Mouse (Mus musculus): ENCODE measurements around the gene Tmigd1. TPM values are rescaled to one million over a fixed set of nuclear protein-coding genes. Genes with fewer than 3 reads are reported as not detected.

Gene Tmigd1
- total and polyA plus RNA-seq, 3 experiments = not detected

DNA sequence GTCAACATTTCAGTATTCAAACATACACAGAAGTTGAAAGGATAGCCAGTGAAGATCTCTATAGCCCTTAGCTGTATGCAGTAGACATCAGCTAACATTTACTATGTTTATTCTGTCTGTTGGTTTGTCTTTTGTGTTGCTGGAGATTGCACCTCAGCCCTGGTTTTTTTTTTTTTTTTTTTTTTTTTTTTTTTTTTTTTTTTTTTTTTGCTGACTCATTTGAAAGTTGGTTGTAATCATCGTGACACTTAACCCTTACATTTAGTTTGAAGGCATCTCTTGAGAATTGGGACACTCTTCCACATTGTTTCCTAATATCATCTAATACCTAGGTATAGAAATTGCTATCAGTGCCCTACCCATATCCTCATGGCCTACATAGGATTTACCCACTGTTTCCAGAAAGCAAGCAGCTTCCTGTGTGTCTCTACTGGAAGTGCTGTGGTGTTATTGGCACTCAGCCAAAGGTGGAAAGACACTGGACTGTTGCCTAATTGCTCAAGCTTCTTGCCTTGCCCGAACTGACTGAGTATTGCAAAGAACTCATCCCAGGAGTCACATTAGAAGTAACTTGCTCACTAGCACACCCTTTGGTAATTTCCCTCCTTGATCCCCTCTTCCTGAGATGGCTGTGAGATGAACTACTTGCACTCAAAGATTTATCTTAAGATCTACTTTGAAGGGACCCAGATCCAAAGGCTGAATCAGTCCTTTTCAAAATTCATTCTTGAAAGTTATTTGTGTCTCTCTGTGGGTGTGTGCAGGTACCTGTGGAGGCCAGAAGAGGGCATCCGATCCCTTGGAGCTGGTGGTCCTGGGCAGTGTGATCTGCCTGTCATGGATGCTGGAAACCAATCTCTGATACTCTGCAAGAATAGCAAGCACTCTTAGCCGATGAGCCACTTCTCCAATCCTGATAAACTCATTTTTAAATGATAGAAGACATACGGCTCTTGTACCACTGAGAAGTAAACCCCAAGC, 1.9 kb upstream of the Tmigd1 start:
- Histone ChIP-seq H3K36me3 (replicated peaks in 1 of 2; ENCODE audit: control insufficient read depth in 1 of 2, insufficient read depth in 1 of 2, low read length in 1 of 2) (no peaks in the 10 kb centered on the region), H3K79me2 (replicated peaks; ENCODE audit: control insufficient read depth, extremely low read depth, insufficient read depth, poor library complexity, severe bottlenecking) (no peaks in the 10 kb centered on the region), H3K27me3 (replicated peaks) (no peaks in the 10 kb centered on the region), H3K4me1 (ENCODE audit: control insufficient read depth in 1 of 2, insufficient read depth in 2 of 2) (peaks cover 7 to 20% of the 10 kb centered on the region in 2 experiments; a peak in 3 of 4 replicates), H3K4me2 (ENCODE audit: insufficient read depth, low read depth, poor library complexity, severe bottlenecking) (no peak overlapping the region), H3K4me3 (replicated peaks in 1 of 3; ENCODE audit: low read depth in 2 of 3, low read length in 2 of 3, poor library complexity in 1 of 3) (no peak overlapping the region), H3K9ac (ENCODE audit: insufficient read depth, low read depth) (no peak overlapping the region), H3K27ac (ENCODE audit: insufficient read depth, low read depth) (no peak overlapping the region), H3K9me3 (replicated peaks; ENCODE audit: low read length) (no peaks in the 10 kb centered on the region)
- TF ChIP-seq ZC3H11A (IDR thresholded peaks at IDR 0.05; ENCODE audit: low read depth, low read length) (peak; percentile 49), ZMIZ1 (IDR thresholded peaks at IDR 0.05; ENCODE audit: low read depth, low read length) (no peak), TBP (conservative IDR thresholded peaks at IDR 0.05; ENCODE audit: low read depth, low read length) (no peak), EP300 (IDR thresholded peaks at IDR 0.05; ENCODE audit: low read length) (no peak), RAD21 (IDR thresholded peaks at IDR 0.05; ENCODE audit: low read depth, low read length) (peak; percentile 82), ELF1 (IDR thresholded peaks at IDR 0.05; ENCODE audit: low read depth, low read length) (no peak), MEF2A (IDR thresholded peaks at IDR 0.05; ENCODE audit: borderline replicate concordance, low read depth, low read length) (no peak), POLR2A (IDR thresholded peaks at IDR 0.05; ENCODE audit: low read depth, low read length) (no peak), ZNF384 (IDR thresholded peaks at IDR 0.05; ENCODE audit: low read depth, low read length) (peak; percentile 94), MAFK (IDR thresholded peaks at IDR 0.05; ENCODE audit: insufficient replicate concordance, low read length) (peak; percentile 82), IRF4 (IDR thresholded peaks at IDR 0.05; ENCODE audit: low read depth, low read length) (no peak), BHLHE40 (IDR thresholded peaks at IDR 0.05; ENCODE audit: low read depth, low read length) (no peak), CTCF (conservative IDR thresholded peaks at IDR 0.05 in 1 of 2, IDR thresholded peaks at IDR 0.05 in 1 of 2; ENCODE audit: low read depth in 2 of 2, low read length in 2 of 2) (peak; percentile 62 to 83), CHD2 (IDR thresholded peaks at IDR 0.05; ENCODE audit: low read length) (no peak), NRF1 (IDR thresholded peaks at IDR 0.05; ENCODE audit: low read depth, low read length) (no peak), TCF12 (IDR thresholded peaks at IDR 0.05; ENCODE audit: low read depth, low read length) (no peak), SMC3 (IDR thresholded peaks at IDR 0.05; ENCODE audit: low read depth, low read length) (peak; percentile 81)
- peak; percentile 66 for DNase-seq (ENCODE audit: extremely low read depth)
- in situ Hi-C loops (cut with MboI; ENCODE audit: low pct_ligation_motif_present, low pct_unique_long_range_greater_than_20kb, low sequenced_read_pairs) = loop anchor here (10.0 kb wide), 1 partner anchor 205 kb away; no protein-coding TSS in a partner anchor
- dilution Hi-C loops (cut with MboI; ENCODE audit: extremely low pct_ligation_motif_present, extremely low pct_unique_long_range_greater_than_20kb, low sequenced_read_pairs) = no loop called here

DNA sequence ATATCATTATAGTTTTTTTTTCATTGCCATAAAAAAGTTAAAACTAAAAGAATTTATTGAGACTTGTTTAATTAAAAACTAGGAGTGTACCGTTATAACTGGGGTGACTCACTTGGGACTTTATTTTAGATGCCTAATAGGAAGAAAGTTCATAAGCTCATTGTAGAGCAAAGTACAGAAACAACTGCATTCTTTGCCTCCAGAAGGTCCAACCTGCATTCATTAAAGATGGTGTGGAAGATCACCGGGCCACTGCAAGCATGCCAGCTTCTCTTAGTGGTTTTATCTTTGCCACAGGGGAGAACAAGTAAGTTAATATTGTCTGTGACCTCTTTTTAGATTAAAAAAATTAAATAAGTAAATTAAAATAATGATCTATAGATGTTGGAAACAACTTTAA, 2.4 kb downstream of the Tmigd1 start:
- Histone ChIP-seq H3K36me3 (replicated peaks in 1 of 2; ENCODE audit: control insufficient read depth in 1 of 2, insufficient read depth in 1 of 2, low read length in 1 of 2) (no peaks in the 10 kb centered on the region), H3K27me3 (replicated peaks) (no peaks in the 10 kb centered on the region), H3K4me2 (ENCODE audit: insufficient read depth, low read depth, poor library complexity, severe bottlenecking) (no peak overlapping the region), H3K4me1 (ENCODE audit: control insufficient read depth in 1 of 2, insufficient read depth in 2 of 2) (peaks cover 3 to 4% of the 10 kb centered on the region in 2 experiments; a peak in 3 of 4 replicates), H3K9ac (ENCODE audit: insufficient read depth, low read depth) (no peak overlapping the region), H3K79me2 (replicated peaks; ENCODE audit: control insufficient read depth, extremely low read depth, insufficient read depth, poor library complexity, severe bottlenecking) (no peaks in the 10 kb centered on the region), H3K9me3 (replicated peaks; ENCODE audit: low read length) (no peaks in the 10 kb centered on the region), H3K27ac (ENCODE audit: insufficient read depth, low read depth) (no peak overlapping the region), H3K4me3 (replicated peaks in 1 of 3; ENCODE audit: low read depth in 2 of 3, low read length in 2 of 3, poor library complexity in 1 of 3) (no peak overlapping the region)
- no peak for DNase-seq (ENCODE audit: extremely low read depth)
- dilution Hi-C loops (cut with MboI; ENCODE audit: extremely low pct_ligation_motif_present, extremely low pct_unique_long_range_greater_than_20kb, low sequenced_read_pairs) = no loop called here
- in situ Hi-C loops (cut with MboI; ENCODE audit: low pct_ligation_motif_present, low pct_unique_long_range_greater_than_20kb, low sequenced_read_pairs) = no loop called here
- TF ChIP-seq ZKSCAN1 (IDR thresholded peaks at IDR 0.05; ENCODE audit: borderline replicate concordance, low read depth, low read length) (no peak), USF2 (conservative IDR thresholded peaks at IDR 0.05; ENCODE audit: low read depth, low read length) (no peak), ELF1 (IDR thresholded peaks at IDR 0.05; ENCODE audit: low read depth, low read length) (no peak), TCF12 (IDR thresholded peaks at IDR 0.05; ENCODE audit: low read depth, low read length) (no peak), JUND (conservative IDR thresholded peaks at IDR 0.05; ENCODE audit: low read depth, low read length) (no peak), CTCF (conservative IDR thresholded peaks at IDR 0.05 in 1 of 2, IDR thresholded peaks at IDR 0.05 in 1 of 2; ENCODE audit: low read depth in 2 of 2, low read length in 2 of 2) (no peak), MXI1 (IDR thresholded peaks at IDR 0.05; ENCODE audit: low read depth, low read length) (no peak), USF1 (IDR thresholded peaks at IDR 0.05; ENCODE audit: low read depth, low read length) (no peak), POLR2A (IDR thresholded peaks at IDR 0.05; ENCODE audit: low read depth, low read length) (no peak), PAX5 (IDR thresholded peaks at IDR 0.05; ENCODE audit: low read length) (no peak), NELFE (IDR thresholded peaks at IDR 0.05; ENCODE audit: low read depth, low read length) (no peak)

Measured in CH12.LX (cell line).